Mouse (Mus musculus) Patski (cell line): ENCODE data around the gene Bcl11a. TPM values are rescaled to one million over a fixed set of nuclear protein-coding genes. Genes with fewer than 3 reads are reported as not detected.

Source experiments
- ATAC-seq: fragments of 100-300 bp; one replicate; pipeline ENCODE4 v1.8.0; 2021
- CTCF ChIA-PET: fragments of 350-600 bp; sonication (Branson Sonifier 250); formaldehyde crosslinking; loops from one replicate; lab custom pipeline; 2022; ENCODE audit warnings: inconsistent platforms; lab: Charles Lee
- POLR2A ChIA-PET: fragments of 350-600 bp; sonication (Branson Sonifier 250); formaldehyde crosslinking; loops from one replicate; lab custom pipeline; 2022; ENCODE audit warnings: antibody characterized with exemption, inconsistent platforms; lab: Charles Lee
- DNase-seq: peaks from one replicate; pipeline ENCODE4 v3.0.0-alpha.2; 2011; ENCODE audit warnings: low read depth, low spot score
- H3K27me3 ChIP-seq: fragments of 371-371 bp; one replicate; pipeline ENCODE4 v1.5.1; 2021
- CTCF ChIP-seq: fragments of 100-300 bp; IDR thresholded peaks from one replicate; pipeline ENCODE4 v1.5.1; 2021
- in situ Hi-C: fragments of 300-500 bp; cut with MboI; formaldehyde crosslinking; loops from 3 replicates; pipeline ENCODE4 v1.11.1; 2018; ENCODE audit warnings: low pct_unique_long_range_greater_than_20kb, mixed read lengths
- polyA plus RNA-seq: library from polyadenylated mRNA; unstranded; gene quantifications from one replicate; pipeline ENCODE4 v1.2.3, GENCODE M21; 2021

Bcl11a gene
- polyA plus RNA-seq, 1 experiment from 2014 or later, result not detected

GRCm38 (mm10) chr11:24081016-24081686 is 3.3 kb downstream of the Bcl11a start:
- no peak for DNase-seq
- in situ Hi-C loops, result no loop called here
- H3K27me3 ChIP-seq, result peaks cover 87% of the 10 kb centered on the region
- POLR2A ChIA-PET, result no interaction called here
- CTCF ChIA-PET, result no interaction called here
- ATAC-seq, result no peak
- no peak for TF ChIP-seq CTCF

DNA sequence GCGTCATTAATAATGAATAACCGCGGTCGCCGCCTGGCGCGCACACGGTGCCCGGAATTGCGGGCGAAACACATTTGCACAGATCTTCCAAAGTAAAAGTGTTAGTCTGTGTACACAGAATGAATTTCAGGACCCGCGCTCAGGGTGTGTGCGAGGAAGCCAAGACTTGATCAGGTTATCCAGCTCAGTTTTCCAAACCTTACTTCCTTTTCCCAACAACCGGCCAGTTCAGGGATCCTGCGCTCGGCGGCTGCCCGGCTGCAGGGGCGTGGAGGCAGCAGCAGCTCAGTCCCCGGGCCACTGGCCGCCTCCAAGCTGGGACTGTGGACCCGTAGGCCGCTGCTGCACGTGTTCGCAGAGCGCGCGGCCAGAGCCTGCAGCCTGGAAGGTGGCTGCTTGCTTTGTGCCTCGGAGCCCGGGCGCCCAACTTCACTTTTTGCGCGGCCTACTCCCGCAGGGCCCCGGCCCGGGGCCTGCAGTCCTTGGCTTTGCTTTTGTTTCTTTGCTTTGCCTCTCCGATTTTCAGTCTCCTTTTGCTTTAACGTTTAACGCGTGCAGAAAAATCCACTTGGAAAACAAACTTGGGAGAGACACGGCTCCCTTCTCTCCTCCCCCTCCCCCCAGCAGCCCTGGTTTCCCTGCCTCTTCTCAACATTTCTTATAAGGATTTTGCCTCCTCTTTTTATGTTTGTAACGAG is 4.0 kb downstream of the Bcl11a start:
- no peak for TF ChIP-seq CTCF
- peaks cover 86% of the 10 kb centered on the region for H3K27me3 ChIP-seq
- ChIA-PET POLR2A (no interaction called here), CTCF (no interaction called here)
- in situ Hi-C loops, result no loop called here
- DNase-seq (no peak), ATAC-seq (no peak)

DNA sequence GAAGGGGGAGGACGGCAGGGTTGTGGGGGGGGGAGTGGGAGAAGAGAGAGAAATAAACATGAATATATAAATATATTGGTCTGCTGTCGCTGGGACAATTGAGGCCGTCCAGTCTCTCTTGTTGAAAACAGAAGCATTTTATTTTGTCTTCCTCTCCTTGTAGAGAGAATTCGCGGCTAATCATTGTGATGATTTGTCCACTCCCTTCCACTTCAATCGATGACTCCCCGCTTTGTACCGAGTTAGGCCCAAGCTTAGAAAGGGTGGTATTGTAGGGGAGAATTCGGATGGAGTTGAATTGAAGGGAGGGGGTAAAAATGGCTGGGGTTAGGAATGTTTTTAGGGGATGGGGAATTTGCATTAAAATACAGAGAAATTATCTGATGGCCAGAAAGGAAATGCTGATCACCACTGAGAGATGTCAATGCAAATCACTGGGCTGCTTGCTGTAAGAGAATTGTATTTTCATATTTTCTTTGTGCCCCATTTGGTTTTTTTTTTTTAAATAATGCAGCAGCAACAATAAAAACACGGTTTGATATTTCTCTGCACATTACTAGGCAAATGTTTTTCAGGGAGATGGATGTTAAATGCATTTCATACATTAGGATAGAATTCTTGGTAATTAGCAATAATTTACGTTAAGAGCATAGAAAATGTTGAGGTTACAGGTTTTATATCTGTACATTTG is 4.7 kb downstream of the Bcl11a start:
- CTCF ChIA-PET, result no interaction called here
- ATAC-seq, result no peak
- POLR2A ChIA-PET, result no interaction called here

GRCm38 (mm10) chr11:24083076-24083405 is 5.2 kb downstream of the Bcl11a start:
- no peak for TF ChIP-seq CTCF
- in situ Hi-C loops, result no loop called here
- ATAC-seq (no peak), DNase-seq (no peak)
- peaks cover 85% of the 10 kb centered on the region for H3K27me3 ChIP-seq
- ChIA-PET CTCF (no interaction called here), POLR2A (no interaction called here)

More for the DNA sequence above, 4.7 kb downstream of the Bcl11a start:
- TF ChIP-seq CTCF, result no peak
- peaks cover 83% of the 10 kb centered on the region for H3K27me3 ChIP-seq
- in situ Hi-C loops, result no loop called here
- DNase-seq, result no peak

DNA sequence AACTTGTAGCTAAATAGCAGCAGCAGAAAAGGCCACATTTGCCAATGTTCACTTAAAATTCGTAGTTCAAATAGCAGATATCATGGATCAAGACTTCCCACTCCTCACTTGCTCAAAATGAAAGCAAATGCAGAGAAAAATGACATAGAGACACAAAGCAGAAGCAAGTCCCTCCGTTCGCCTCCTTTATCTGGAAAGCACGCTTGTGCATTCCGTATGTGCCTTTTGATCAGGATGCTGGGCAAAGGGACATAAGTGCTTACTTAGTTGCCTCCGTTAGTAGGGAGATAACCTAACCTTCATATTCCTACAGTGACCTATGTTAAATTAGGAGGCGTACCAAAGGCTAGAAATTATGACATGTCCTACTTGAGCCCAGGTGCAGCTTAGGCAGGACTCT is 5.6 kb downstream of the Bcl11a start:
- ATAC-seq (no peak), DNase-seq (no peak)
- CTCF ChIA-PET, result no interaction called here
- no peak for TF ChIP-seq CTCF
- peaks cover 87% of the 10 kb centered on the region for H3K27me3 ChIP-seq
- in situ Hi-C loops, result no loop called here
- POLR2A ChIA-PET, result no interaction called here

GRCm38 (mm10) chr11:24084077-24084476 is 6.2 kb downstream of the Bcl11a start:
- no peak for DNase-seq
- peaks cover 87% of the 10 kb centered on the region for H3K27me3 ChIP-seq
- in situ Hi-C loops, result no loop called here
- POLR2A ChIA-PET, result interaction anchor here (0.6 kb wide), 1 partner anchor 1458 kb away, joined by 3 read pairs; no protein-coding TSS in a partner anchor
- CTCF ChIA-PET, result no interaction called here
- ATAC-seq, result no peak
- no peak for TF ChIP-seq CTCF

DNA sequence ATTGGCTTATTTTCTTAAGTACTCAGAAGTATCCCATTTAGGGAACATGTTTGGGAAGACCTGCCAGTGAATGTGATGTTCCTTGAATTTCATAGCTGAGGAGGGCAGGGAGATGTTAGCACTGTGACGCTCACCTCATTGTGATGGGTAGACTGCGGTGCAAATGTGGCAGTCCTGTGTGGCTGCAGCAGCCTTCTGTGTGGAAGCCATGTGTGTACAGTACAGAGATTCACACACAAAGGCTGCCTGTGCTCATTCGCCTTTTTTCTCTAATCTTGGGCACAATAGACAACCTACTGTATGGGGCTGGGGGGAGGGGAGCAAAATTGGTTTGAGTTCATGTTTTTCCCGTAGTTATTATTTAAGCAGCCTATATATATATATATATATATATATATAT is 6.7 kb downstream of the Bcl11a start:
- ATAC-seq (no peak), DNase-seq (no peak)
- in situ Hi-C loops, result no loop called here
- ChIA-PET POLR2A (interaction anchor here (0.6 kb wide), 1 partner anchor 1458 kb away, joined by 3 read pairs; no protein-coding TSS in a partner anchor), CTCF (no interaction called here)
- peaks cover 87% of the 10 kb centered on the region for H3K27me3 ChIP-seq
- no peak for TF ChIP-seq CTCF

- POLR2A ChIA-PET, result no interaction called here
- peaks cover 88% of the 10 kb centered on the region for H3K27me3 ChIP-seq
- DNase-seq (no peak), ATAC-seq (no peak)
- in situ Hi-C loops, result no loop called here
- CTCF ChIA-PET, result no interaction called here
- TF ChIP-seq CTCF, result no peak
Measured at GRCm38 (mm10) chr11:24085986-24086385, 8.1 kb downstream of the Bcl11a start.

GRCm38 (mm10) chr11:24087069-24087468 is 9.2 kb downstream of the Bcl11a start:
- H3K27me3 ChIP-seq, result peaks cover 82% of the 10 kb centered on the region
- TF ChIP-seq CTCF, result no peak
- ATAC-seq (no peak), DNase-seq (no peak)
- ChIA-PET CTCF (interaction anchor here (1.3 kb wide), 1 partner anchor 13 kb away, joined by 3 read pairs; no protein-coding TSS in a partner anchor), POLR2A (no interaction called here)
- in situ Hi-C loops, result no loop called here

- ATAC-seq (no peak), DNase-seq (no peak)
- ChIA-PET POLR2A (no interaction called here), CTCF (no interaction called here)
- no peak for TF ChIP-seq CTCF
- H3K27me3 ChIP-seq, result peaks cover 86% of the 10 kb centered on the region
- in situ Hi-C loops, result no loop called here
Measured at GRCm38 (mm10) chr11:24090443-24090842, 12.6 kb downstream of the Bcl11a start.

GRCm38 (mm10) chr11:24091393-24092080 is 13.7 kb downstream of the Bcl11a start:
- ChIA-PET POLR2A (no interaction called here), CTCF (no interaction called here)
- TF ChIP-seq CTCF, result no peak
- peaks cover 86% of the 10 kb centered on the region for H3K27me3 ChIP-seq
- ATAC-seq, result no peak
- in situ Hi-C loops, result no loop called here
- no peak for DNase-seq
